Mouse (Mus musculus) lung, postnatal 0 days (tissue): ENCODE measurements around the gene Ccdc103. TPM values are rescaled to one million over a fixed set of nuclear protein-coding genes. Genes with fewer than 3 reads are reported as not detected.

Source experiments
- ATAC-seq: fragments of 200-750 bp; cut with Nextera tagmentation; 2 replicates; pipeline ENCODE4 v1.8.0; 2017; ENCODE audit warnings: moderate library complexity
- DNase-seq: peaks from one replicate; pipeline ENCODE4 v3.0.0-alpha.2; 2016; ENCODE audit warnings: low spot score
- H3K27ac ChIP-seq: fragments of 300-500 bp; sonication (generic); 2 replicates; pipeline ENCODE4 v1.5.1; 2014; ENCODE audit warnings: antibody characterized with exemption, mild to moderate bottlenecking, low read length, mixed read lengths
- H3K27me3 ChIP-seq: fragments of 300-500 bp; sonication (generic); replicated peaks from 2 replicates; pipeline ENCODE4 v1.6.1; 2014; ENCODE audit warnings: low read length, mixed read lengths; ENCODE audit not compliant: insufficient read depth
- H3K36me3 ChIP-seq: fragments of 300-500 bp; sonication (generic); 2 replicates; pipeline ENCODE4 v1.6.1; 2014; ENCODE audit warnings: low read length, mixed read lengths; ENCODE audit not compliant: insufficient read depth
- H3K4me1 ChIP-seq: fragments of 300-500 bp; sonication (generic); 2 replicates; pipeline ENCODE4 v1.6.1; 2014; ENCODE audit warnings: antibody characterized with exemption, low read depth, low read length, mixed read lengths; ENCODE audit not compliant: insufficient read depth
- H3K4me2 ChIP-seq: fragments of 300-500 bp; sonication (generic); replicated peaks from 2 replicates; pipeline ENCODE4 v1.6.1; 2014; ENCODE audit warnings: low read depth, mild to moderate bottlenecking, low read length, moderate library complexity, mixed read lengths
- H3K4me3 ChIP-seq: fragments of 300-500 bp; sonication (generic); 2 replicates; pipeline ENCODE4 v1.5.1; 2014; ENCODE audit warnings: low read depth, low read length
- H3K9ac ChIP-seq: fragments of 300-500 bp; sonication (generic); replicated peaks from 2 replicates; pipeline ENCODE4 v1.6.1; 2014; ENCODE audit warnings: low read depth, mild to moderate bottlenecking
- H3K9me3 ChIP-seq: fragments of 300-500 bp; sonication (generic); 2 replicates; pipeline ENCODE4 v1.6.1; 2016; ENCODE audit warnings: low read length, mixed read lengths
- CTCF ChIP-seq: IDR thresholded peaks from 2 replicates; pipeline ENCODE4 v1.5.1; 2016; ENCODE audit warnings: antibody characterized with exemption, mild to moderate bottlenecking
- EP300 ChIP-seq: IDR thresholded peaks from 2 replicates; pipeline ENCODE4 v1.6.1; 2016; ENCODE audit warnings: antibody characterized with exemption, mild to moderate bottlenecking, control low read depth
- WGBS: fragments of 180-500 bp; shearing (Covaris S2); extraction: QIAGEN DNeasy Blood & Tissue Kit; methylation state at CpG from one replicate; pipeline ENCODE4 v1.1.7; 2014; 5-methylcytosine and 5-hydroxymethylcytosine counted together
- polyA plus RNA-seq: library from polyadenylated mRNA; unstranded; fragments of >200 nt; fragmentation: Nextera tagmentation; extraction: Ambion mirVana; gene quantifications from 2 replicates; pipeline ENCODE4 v1.2.1, GENCODE M21; 2015

Gene Ccdc103
- polyA plus RNA-seq, 1 experiment from 2014 or later = 3.9 TPM

GRCm38 (mm10) chr11:102915380-102915779 is 34.4 kb downstream of the Ccdc103 start:
- WGBS = 92% methylated on average over 9 of the region's 9 CpGs
- Histone ChIP-seq H3K4me2 (no peak overlapping the region), H3K27me3 (no peaks in the 10 kb centered on the region), H3K4me3 (no peak overlapping the region), H3K9ac (no peak overlapping the region), H3K4me1 (no peaks in the 10 kb centered on the region), H3K9me3 (no peaks in the 10 kb centered on the region), H3K27ac (no peak overlapping the region), H3K36me3 (no peaks in the 10 kb centered on the region)
- DNase-seq = no peak
- no peak for TF ChIP-seq CTCF
- no peak for TF ChIP-seq EP300
- ATAC-seq = no peak

GRCm38 (mm10) chr11:102918077-102918476 is 37.1 kb downstream of the Ccdc103 start:
- H3K4me1 ChIP-seq = no peaks in the 10 kb centered on the region
- no peak overlapping the region for H3K27ac ChIP-seq
- H3K9ac ChIP-seq = no peak overlapping the region
- TF ChIP-seq EP300 = no peak
- no peak for TF ChIP-seq CTCF
- WGBS = 87% methylated on average over 4 of the region's 4 CpGs
- H3K27me3 ChIP-seq = no peaks in the 10 kb centered on the region
- no peaks in the 10 kb centered on the region for H3K9me3 ChIP-seq
- H3K4me2 ChIP-seq = no peak overlapping the region
- no peak for ATAC-seq
- H3K4me3 ChIP-seq = no peak overlapping the region
- no peak for DNase-seq
- no peaks in the 10 kb centered on the region for H3K36me3 ChIP-seq

- H3K4me1 ChIP-seq = peaks cover 2% of the 10 kb centered on the region; the same call in 1 of the 2 replicates
- no peak for ATAC-seq
- H3K4me3 ChIP-seq = no peak overlapping the region
- no peak for TF ChIP-seq CTCF
- no peak for TF ChIP-seq EP300
- no peak overlapping the region for H3K4me2 ChIP-seq
- no peak overlapping the region for H3K27ac ChIP-seq
- H3K9ac ChIP-seq = no peak overlapping the region
- H3K36me3 ChIP-seq = no peaks in the 10 kb centered on the region
- no peaks in the 10 kb centered on the region for H3K27me3 ChIP-seq
- no peaks in the 10 kb centered on the region for H3K9me3 ChIP-seq
- no peak for DNase-seq
- WGBS = 82% methylated on average over 6 of the region's 6 CpGs
Observed at GRCm38 (mm10) chr11:102921491-102921890, 40.5 kb downstream of the Ccdc103 start.

- H3K4me1 ChIP-seq = peaks cover 2% of the 10 kb centered on the region; the same call in 1 of the 2 replicates
- H3K27me3 ChIP-seq = no peaks in the 10 kb centered on the region
- peak within 1 kb of the TSS; percentile 70 for H3K27ac ChIP-seq
- WGBS = 1% methylated on average over 60 of the region's 62 CpGs
- H3K9me3 ChIP-seq = no peaks in the 10 kb centered on the region
- TF ChIP-seq EP300 (no peak), CTCF (no peak)
- no peak within 1 kb of the TSS for H3K9ac ChIP-seq
- ATAC-seq (peak; percentile 97), DNase-seq (peak; percentile 98)
- H3K4me3 ChIP-seq = peak within 1 kb of the TSS; percentile 60
- peak within 1 kb of the TSS; percentile 68 for H3K4me2 ChIP-seq
- no peaks in the 10 kb centered on the region for H3K36me3 ChIP-seq
Observed at GRCm38 (mm10) chr11:102924557-102925350, 43.8 kb downstream of the Ccdc103 start, which contains the start of gene Kif18b. Kif18b (minus strand) TSS chr11:102925124.

- peaks cover 2% of the 10 kb centered on the region; the same call in 1 of the 2 replicates for H3K4me1 ChIP-seq
- no peaks in the 10 kb centered on the region for H3K9me3 ChIP-seq
- peak overlapping the region; percentile 68 for H3K4me2 ChIP-seq
- peak overlapping the region; percentile 70 for H3K27ac ChIP-seq
- H3K9ac ChIP-seq = no peak overlapping the region
- DNase-seq (peak; percentile 64), ATAC-seq (peak; percentile 71)
- H3K4me3 ChIP-seq = peak overlapping the region; percentile 60
- peak; percentile 58 for TF ChIP-seq CTCF
- no peak for TF ChIP-seq EP300
- no peaks in the 10 kb centered on the region for H3K27me3 ChIP-seq
- WGBS = 2% methylated on average over 10 of the region's 10 CpGs
- H3K36me3 ChIP-seq = no peaks in the 10 kb centered on the region
Observed at GRCm38 (mm10) chr11:102925351-102925717, 44.3 kb downstream of the Ccdc103 start.

- H3K9me3 ChIP-seq = no peaks in the 10 kb centered on the region
- no peaks in the 10 kb centered on the region for H3K4me1 ChIP-seq
- no peak overlapping the region for H3K27ac ChIP-seq
- 87% methylated on average over 10 of the region's 10 CpGs for WGBS
- H3K36me3 ChIP-seq = no peaks in the 10 kb centered on the region
- no peak for TF ChIP-seq EP300
- no peak for TF ChIP-seq CTCF
- no peak overlapping the region for H3K9ac ChIP-seq
- H3K4me2 ChIP-seq = no peak overlapping the region
- H3K4me3 ChIP-seq = no peak overlapping the region
- H3K27me3 ChIP-seq = no peaks in the 10 kb centered on the region
- ATAC-seq = no peak
- no peak for DNase-seq
Observed at GRCm38 (mm10) chr11:102930672-102931071, 49.7 kb downstream of the Ccdc103 start.

Other genes starting within 250 kb of the Ccdc103 start
- gene Meioc, start 217.5 kb upstream of the Ccdc103 start, polyA plus RNA-seq = 0.04 and 0.05 TPM in 2 replicates
- gene Ccdc43, start 183.4 kb upstream of the Ccdc103 start, polyA plus RNA-seq = 20.4 and 22.8 TPM in 2 replicates
- gene Adam11, start 119.8 kb upstream of the Ccdc103 start, polyA plus RNA-seq = 0.78 and 1.8 TPM in 2 replicates
- 35.9 and 37.0 TPM in 2 replicates for gene Gjc1, start 61.5 kb upstream of the Ccdc103 start, polyA plus RNA-seq
- 111 and 138 TPM in 2 replicates for gene Higd1b, start 45.4 kb upstream of the Ccdc103 start, polyA plus RNA-seq
- gene Eftud2, start 219 bp upstream of the Ccdc103 start, polyA plus RNA-seq = 67.1 and 72.9 TPM in 2 replicates
- gene Fam187a, start 4.0 kb downstream of the Ccdc103 start, polyA plus RNA-seq = not detected in 2 replicates
- 0.05 and 0.12 TPM in 2 replicates for gene Gfap, start 19.7 kb downstream of the Ccdc103 start, polyA plus RNA-seq
- 0.33 and 0.36 TPM in 2 replicates for gene Kif18b, start 43.9 kb downstream of the Ccdc103 start, polyA plus RNA-seq
- gene C1ql1, start 65.5 kb downstream of the Ccdc103 start, polyA plus RNA-seq = 0.30 and 0.31 TPM in 2 replicates
- 50.5 and 52.1 TPM in 2 replicates for gene Nmt1, start 147.0 kb downstream of the Ccdc103 start, polyA plus RNA-seq
- gene Dcakd, start 147.1 kb downstream of the Ccdc103 start, polyA plus RNA-seq = 43.5 and 51.1 TPM in 2 replicates
- 3.7 and 3.8 TPM in 2 replicates for gene Plcd3, start 220.5 kb downstream of the Ccdc103 start, polyA plus RNA-seq
- gene Acbd4, start 220.5 kb downstream of the Ccdc103 start, polyA plus RNA-seq = 28.8 and 34.5 TPM in 2 replicates
- gene Hexim1, start 235.0 kb downstream of the Ccdc103 start, polyA plus RNA-seq = 6.5 TPM in 2 replicates